Mouse (Mus musculus) liver, postnatal 0 days (tissue): ENCODE data around the gene Gpr4. TPM values are rescaled to one million over a fixed set of nuclear protein-coding genes. Genes with fewer than 3 reads are reported as not detected.

Source experiments
- ATAC-seq: fragments of 200-750 bp; cut with Nextera tagmentation; 2 replicates; pipeline ENCODE4 v1.8.0; 2017; ENCODE audit warnings: mild to moderate bottlenecking, moderate library complexity
- DNase-seq: peaks from one replicate; pipeline ENCODE4 v3.0.0-alpha.2; 2016
- H3K27ac ChIP-seq: fragments of 300-500 bp; sonication (generic); 2 replicates; pipeline ENCODE4 v1.5.1; 2014; ENCODE audit warnings: antibody characterized with exemption, moderate library complexity, mild to moderate bottlenecking, low read depth
- H3K27me3 ChIP-seq: fragments of 300-500 bp; sonication (generic); 2 replicates; pipeline ENCODE4 v1.6.1; 2014; ENCODE audit warnings: low read length, control low read depth, mixed read lengths; ENCODE audit not compliant: insufficient read depth
- H3K36me3 ChIP-seq: fragments of 300-500 bp; sonication (generic); replicated peaks from 2 replicates; pipeline ENCODE4 v1.6.1; 2014; ENCODE audit warnings: mild to moderate bottlenecking, control low read depth, low read length, moderate library complexity, mixed read lengths; ENCODE audit not compliant: insufficient read depth
- H3K4me1 ChIP-seq: fragments of 300-500 bp; sonication (generic); 2 replicates; pipeline ENCODE4 v1.6.1; 2014; ENCODE audit warnings: antibody characterized with exemption, mild to moderate bottlenecking, control low read depth; ENCODE audit not compliant: insufficient read depth
- H3K4me2 ChIP-seq: fragments of 300-500 bp; sonication (generic); 2 replicates; pipeline ENCODE4 v1.6.1; 2014; ENCODE audit warnings: low read depth, mild to moderate bottlenecking, low read length, moderate library complexity, mixed read lengths
- H3K4me3 ChIP-seq: fragments of 300-500 bp; sonication (generic); 2 replicates; pipeline ENCODE4 v1.5.1; 2014; ENCODE audit warnings: low read depth, low read length
- H3K9ac ChIP-seq: fragments of 300-500 bp; sonication (generic); replicated peaks from 2 replicates; pipeline ENCODE4 v1.6.1; 2014; ENCODE audit warnings: mild to moderate bottlenecking, moderate library complexity
- H3K9me3 ChIP-seq: fragments of 300-500 bp; sonication (generic); 2 replicates; pipeline ENCODE4 v1.6.1; 2016; ENCODE audit warnings: mild to moderate bottlenecking, control low read depth, low read length, mixed read lengths
- CTCF ChIP-seq: sonication (generic); IDR thresholded peaks from 2 replicates; pipeline ENCODE4 v1.5.1; 2016; ENCODE audit warnings: antibody characterized with exemption, low read depth
- EP300 ChIP-seq: IDR thresholded peaks from 2 replicates; pipeline ENCODE4 v1.6.1; 2016; ENCODE audit warnings: antibody characterized with exemption, low read depth, mild to moderate bottlenecking
- WGBS: fragments of 180-500 bp; shearing (Covaris S2); extraction: QIAGEN DNeasy Blood & Tissue Kit; methylation state at CpG from one replicate; pipeline ENCODE4 v1.1.7; 2014; ENCODE audit not compliant: insufficient replicate concordance; 5-methylcytosine and 5-hydroxymethylcytosine counted together
- polyA plus RNA-seq: library from polyadenylated mRNA; unstranded; fragments of >200 nt; fragmentation: Nextera tagmentation; extraction: Ambion mirVana; gene quantifications from 2 replicates; pipeline ENCODE4 v1.2.1, GENCODE M21; 2015

Gene Gpr4
- polyA plus RNA-seq, 1 experiment from 2014 or later, result 0.74 TPM

- peak; percentile 15; the same call in 1 of the 2 replicates for ATAC-seq
- peak overlapping the region; percentile 46 for H3K9ac ChIP-seq
- 28% methylated on average over 10 of the region's 10 CpGs for WGBS
- H3K4me3 ChIP-seq, result peak overlapping the region; percentile 25
- H3K4me2 ChIP-seq, result peak overlapping the region; percentile 67
- H3K27me3 ChIP-seq, result no peaks in the 10 kb centered on the region
- DNase-seq, result peak; percentile 63
- TF ChIP-seq CTCF, result no peak
- no peak for TF ChIP-seq EP300
- H3K4me1 ChIP-seq, result peaks cover 49% of the 10 kb centered on the region
- H3K27ac ChIP-seq, result peak overlapping the region; percentile 61
- H3K36me3 ChIP-seq, result peaks cover 32% of the 10 kb centered on the region
- no peaks in the 10 kb centered on the region for H3K9me3 ChIP-seq
Measured at GRCm38 (mm10) chr7:19265928-19266822, 53.8 kb downstream of the Gpr4 start.

- Histone ChIP-seq H3K9me3 (no peaks in the 10 kb centered on the region), H3K4me3 (peak overlapping the region; percentile 25; the same call in 1 of the 2 replicates), H3K36me3 (peaks cover 23% of the 10 kb centered on the region), H3K9ac (no peak overlapping the region; the same call in 1 of the 2 replicates), H3K27me3 (no peaks in the 10 kb centered on the region), H3K27ac (peak overlapping the region; percentile 61), H3K4me1 (peaks cover 49% of the 10 kb centered on the region), H3K4me2 (peak overlapping the region; percentile 67)
- peak; percentile 30 for DNase-seq
- TF ChIP-seq CTCF, result no peak
- no peak for TF ChIP-seq EP300
- no peak for ATAC-seq
- WGBS, result 38% methylated on average over 10 of the region's 10 CpGs
Measured at GRCm38 (mm10) chr7:19267051-19267450, 54.7 kb downstream of the Gpr4 start.

- Histone ChIP-seq H3K9ac (peak overlapping the region; percentile 90), H3K4me2 (peak overlapping the region; percentile 99), H3K36me3 (peaks cover 11% of the 10 kb centered on the region), H3K9me3 (no peaks in the 10 kb centered on the region), H3K27ac (peak overlapping the region; percentile 94), H3K4me1 (peaks cover 52% of the 10 kb centered on the region), H3K4me3 (peak overlapping the region; percentile 96), H3K27me3 (no peaks in the 10 kb centered on the region)
- ATAC-seq (no peak), DNase-seq (no peak)
- WGBS, result 23% methylated on average over 10 of the region's 10 CpGs
- no peak for TF ChIP-seq EP300
- TF ChIP-seq CTCF, result no peak
Measured at GRCm38 (mm10) chr7:19268993-19269681, 56.8 kb downstream of the Gpr4 start.

GRCm38 (mm10) chr7:19269721-19270441, 57.5 kb downstream of the Gpr4 start:
- WGBS, result 9% methylated on average over 19 of the region's 19 CpGs
- Histone ChIP-seq H3K9me3 (no peaks in the 10 kb centered on the region), H3K27ac (peak overlapping the region; percentile 94), H3K36me3 (peaks cover 3% of the 10 kb centered on the region), H3K4me2 (peak overlapping the region; percentile 99), H3K4me3 (peak overlapping the region; percentile 96), H3K9ac (peak overlapping the region; percentile 90), H3K27me3 (no peaks in the 10 kb centered on the region), H3K4me1 (peaks cover 45% of the 10 kb centered on the region)
- ATAC-seq (peak; percentile 20), DNase-seq (peak; percentile 77)
- TF ChIP-seq EP300 (no peak), CTCF (no peak)

DNA sequence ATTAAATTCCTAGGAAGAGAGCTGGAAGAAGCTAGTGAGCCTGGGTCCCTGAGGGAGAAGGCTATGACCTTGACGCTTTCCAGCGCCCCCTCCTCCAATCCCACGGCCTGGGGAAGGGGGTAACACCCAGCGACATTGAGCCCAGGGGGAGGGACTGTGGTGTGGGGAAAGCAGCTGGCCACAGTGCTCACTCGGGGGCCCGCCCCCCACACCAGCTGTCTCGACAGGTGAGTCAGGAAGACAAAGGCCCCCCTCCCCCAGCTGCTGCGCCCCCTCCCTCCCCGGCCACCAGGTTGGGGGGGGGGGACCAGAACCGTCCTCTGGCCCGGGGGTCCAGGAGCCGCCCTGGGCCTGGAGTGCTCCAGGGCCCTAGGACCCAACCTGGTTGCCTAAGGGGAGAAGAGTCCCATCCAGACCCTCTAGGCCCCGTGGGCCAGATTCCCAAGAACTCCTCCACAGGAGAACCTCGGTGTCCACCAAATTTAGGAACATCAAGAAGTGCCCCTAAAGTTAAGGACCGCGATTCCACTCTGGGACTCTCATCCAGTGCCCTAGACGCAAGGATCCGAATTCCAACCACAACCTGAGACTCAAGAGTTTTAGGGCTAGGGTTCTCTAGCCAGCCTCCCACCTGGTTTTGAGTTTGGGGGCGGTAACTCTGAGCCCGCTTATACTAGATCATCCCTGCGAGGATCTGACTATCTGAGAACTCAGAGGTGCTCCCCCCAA, 58.3 kb downstream of the Gpr4 start:
- 0 out of 2 replicates have a peak, but pooled peaks cover under 1% of the 10 kb centered on the region for H3K36me3 ChIP-seq
- peak overlapping the region; percentile 90 for H3K9ac ChIP-seq
- peaks cover 38% of the 10 kb centered on the region for H3K4me1 ChIP-seq
- WGBS, result 2% methylated on average over 18 of the region's 21 CpGs
- DNase-seq (peak; percentile 55), ATAC-seq (no peak)
- peak overlapping the region; percentile 99 for H3K4me2 ChIP-seq
- peak overlapping the region; percentile 96 for H3K4me3 ChIP-seq
- H3K27ac ChIP-seq, result peak overlapping the region; percentile 94
- no peaks in the 10 kb centered on the region for H3K9me3 ChIP-seq
- no peak for TF ChIP-seq CTCF
- no peak for TF ChIP-seq EP300
- H3K27me3 ChIP-seq, result no peaks in the 10 kb centered on the region
